8 mouse cellular contexts compared by ENCODE assay signal in genomic region chr4:32538488-32538887, GRCm38 (mm10).
DNase-seq lines count a peak whose midpoint lies in the region; ATAC-seq and TF ChIP-seq lines count a peak whose summit lies in the region.

No protein-coding gene starts in this region.

- no peaks in the 10 kb centered on the region for H3K9me3 ChIP-seq in stomach, embryonic 15.5 days
- no peaks in the 10 kb centered on the region for H3K9me3 ChIP-seq in stomach, postnatal 0 days (ENCODE audit: control insufficient read depth, low read length)
- H3K9me3 ChIP-seq in intestine, embryonic 14.5 days (ENCODE audit: control insufficient read depth, low read length): no peaks in the 10 kb centered on the region
- H3K9me3 ChIP-seq in liver, embryonic 15.5 days (replicated peaks): no peaks in the 10 kb centered on the region

- 59% methylated on average over 4 of the region's 4 CpGs for WGBS in stomach, embryonic 15.5 days
- WGBS in stomach, postnatal 0 days: 61% methylated on average over 4 of the region's 4 CpGs
- WGBS in intestine, embryonic 14.5 days: 37% methylated on average over 4 of the region's 4 CpGs
- 54% methylated on average over 4 of the region's 4 CpGs for WGBS in liver, embryonic 15.5 days (ENCODE audit: insufficient replicate concordance)

- no peak for TF ChIP-seq EP300 in stomach, postnatal 0 days (optimal IDR thresholded peaks at IDR 0.05)

- H3K4me2 ChIP-seq in stomach, embryonic 15.5 days: no peak overlapping the region
- no peak overlapping the region for H3K4me2 ChIP-seq in stomach, postnatal 0 days (replicated peaks; ENCODE audit: low read depth)
- H3K4me2 ChIP-seq in intestine, embryonic 14.5 days (ENCODE audit: low read length): no peak overlapping the region
- no peak overlapping the region for H3K4me2 ChIP-seq in liver, embryonic 15.5 days

- H3K9ac ChIP-seq in stomach, embryonic 15.5 days: no peak overlapping the region
- H3K9ac ChIP-seq in stomach, postnatal 0 days (ENCODE audit: low read length): no peak overlapping the region
- H3K9ac ChIP-seq in intestine, embryonic 14.5 days (ENCODE audit: low read length): no peak overlapping the region
- no peak overlapping the region for H3K9ac ChIP-seq in liver, embryonic 15.5 days

- H3K4me3 ChIP-seq in stomach, embryonic 15.5 days (replicated peaks): no peak overlapping the region
- H3K4me3 ChIP-seq in stomach, postnatal 0 days (ENCODE audit: low read depth, low read length): no peak overlapping the region
- no peak overlapping the region for H3K4me3 ChIP-seq in intestine, embryonic 14.5 days (ENCODE audit: low read depth, low read length)
- no peak overlapping the region for H3K4me3 ChIP-seq in liver, embryonic 15.5 days (replicated peaks)

- 0 out of 2 replicates have a peak, but pooled peaks cover 6% of the 10 kb centered on the region for H3K4me1 ChIP-seq in stomach, embryonic 15.5 days
- H3K4me1 ChIP-seq in stomach, postnatal 0 days (replicated peaks; ENCODE audit: control insufficient read depth, insufficient read depth): peaks cover 3% of the 10 kb centered on the region; the same call in 1 of the 2 replicates
- peaks cover 22% of the 10 kb centered on the region; the same call in 1 of the 2 replicates for H3K4me1 ChIP-seq in intestine, embryonic 14.5 days (replicated peaks; ENCODE audit: control insufficient read depth, insufficient read depth, low read length)
- H3K4me1 ChIP-seq in liver, embryonic 15.5 days (replicated peaks): peaks cover 5% of the 10 kb centered on the region; the same call in 1 of the 2 replicates

- no peak for TF ChIP-seq CTCF in stomach, postnatal 0 days (IDR thresholded peaks at IDR 0.05; ENCODE audit: low read depth)

- no peak overlapping the region for H3K27ac ChIP-seq in stomach, embryonic 15.5 days
- no peak overlapping the region for H3K27ac ChIP-seq in stomach, postnatal 0 days (replicated peaks)
- no peak overlapping the region for H3K27ac ChIP-seq in intestine, embryonic 14.5 days (ENCODE audit: low read depth)
- H3K27ac ChIP-seq in liver, embryonic 15.5 days (replicated peaks): peak overlapping the region; percentile 15; the same call in 1 of the 2 replicates

- H3K36me3 ChIP-seq in stomach, embryonic 15.5 days: no peaks in the 10 kb centered on the region
- no peaks in the 10 kb centered on the region for H3K36me3 ChIP-seq in stomach, postnatal 0 days (ENCODE audit: control insufficient read depth, insufficient read depth, low read length)
- H3K36me3 ChIP-seq in intestine, embryonic 14.5 days (ENCODE audit: control insufficient read depth, insufficient read depth, low read length): no peaks in the 10 kb centered on the region
- H3K36me3 ChIP-seq in liver, embryonic 15.5 days (replicated peaks): no peaks in the 10 kb centered on the region

- no peak for DNase-seq in stomach, postnatal 0 days (ENCODE audit: low spot score)
- peak; percentile 50 for DNase-seq in intestine, embryonic 14.5 days (ENCODE audit: low spot score)
- DNase-seq in yolk sac, embryonic 10.5 days (ENCODE audit: low spot score): no peak
- no peak for DNase-seq in frontal cortex, postnatal 25 days (ENCODE audit: low spot score in 2 of 2)
- no peak for DNase-seq in retina, embryonic 14.5 days (ENCODE audit: low spot score)

- 0 out of 2 replicates have a peak, but pooled peaks have one; percentile 17 for ATAC-seq in stomach, embryonic 15.5 days (ENCODE audit: insufficient read depth, low FRiP score, low read depth)
- ATAC-seq in stomach, postnatal 0 days (ENCODE audit: low FRiP score, low TSS enrichment): no peak
- peak; percentile 76 for ATAC-seq in intestine, embryonic 14.5 days (replicated peaks; ENCODE audit: low FRiP score, low TSS enrichment, low read depth)
- peak; percentile 79 for ATAC-seq in liver, embryonic 15.5 days (ENCODE audit: insufficient read depth)
- ATAC-seq in CD4-positive, CD25-positive, alpha-beta regulatory T cell, adult 4 months: no peak

- H3K27me3 ChIP-seq in stomach, embryonic 15.5 days (replicated peaks): no peaks in the 10 kb centered on the region
- no peaks in the 10 kb centered on the region for H3K27me3 ChIP-seq in stomach, postnatal 0 days (ENCODE audit: control insufficient read depth, insufficient read depth, low read length)
- no peaks in the 10 kb centered on the region for H3K27me3 ChIP-seq in intestine, embryonic 14.5 days (replicated peaks; ENCODE audit: control insufficient read depth, insufficient read depth, low read length)
- H3K27me3 ChIP-seq in liver, embryonic 15.5 days: no peaks in the 10 kb centered on the region

Comparison
In these comparisons a context has a peak if more than half of its experiments do, and no peak if none do; other contexts are left out.
1. ATAC-seq: peak in stomach, embryonic 15.5 days (single experiment), intestine, embryonic 14.5 days (single experiment) and liver, embryonic 15.5 days (single experiment); none in stomach, postnatal 0 days (single experiment) and CD4-positive, CD25-positive, alpha-beta regulatory T cell, adult 4 months (single experiment).